Mouse (Mus musculus): ENCODE measurements around the gene Borcs8.

Borcs8 gene

GRCm38 (mm10) chr8:70134086-70134485 is 5.2 kb upstream of the Borcs8 start:
- DNase-seq (ENCODE audit: low spot score), result no peak

GRCm38 (mm10) chr8:70134931-70135330 is 4.4 kb upstream of the Borcs8 start:
- no peak for DNase-seq (ENCODE audit: low spot score)

DNA sequence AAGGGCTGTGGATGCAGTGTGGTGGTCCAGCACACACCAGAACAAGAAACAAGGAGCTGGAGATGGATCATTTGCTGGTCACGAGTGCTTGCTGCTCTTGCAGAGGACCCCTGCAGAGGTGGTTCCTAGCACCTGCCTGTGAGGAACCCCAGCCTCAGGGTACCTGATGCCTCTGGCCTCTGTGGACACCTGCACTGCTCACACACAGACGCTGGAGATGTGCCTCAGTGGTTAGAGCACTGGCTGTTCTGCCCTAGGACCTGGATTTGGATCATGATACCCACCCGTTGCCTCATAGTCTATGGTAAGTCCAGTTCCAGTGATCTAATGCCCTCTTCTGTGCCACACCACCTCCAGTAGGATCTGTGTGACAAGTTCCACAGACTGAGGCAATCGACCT is 2.7 kb upstream of the Borcs8 start:
- no peak for DNase-seq (ENCODE audit: low spot score)

- DNase-seq (ENCODE audit: low spot score), result no peak
These were observed 1.4 kb upstream of the Borcs8 start for GRCm38 (mm10) chr8:70137890-70138289.

DNA sequence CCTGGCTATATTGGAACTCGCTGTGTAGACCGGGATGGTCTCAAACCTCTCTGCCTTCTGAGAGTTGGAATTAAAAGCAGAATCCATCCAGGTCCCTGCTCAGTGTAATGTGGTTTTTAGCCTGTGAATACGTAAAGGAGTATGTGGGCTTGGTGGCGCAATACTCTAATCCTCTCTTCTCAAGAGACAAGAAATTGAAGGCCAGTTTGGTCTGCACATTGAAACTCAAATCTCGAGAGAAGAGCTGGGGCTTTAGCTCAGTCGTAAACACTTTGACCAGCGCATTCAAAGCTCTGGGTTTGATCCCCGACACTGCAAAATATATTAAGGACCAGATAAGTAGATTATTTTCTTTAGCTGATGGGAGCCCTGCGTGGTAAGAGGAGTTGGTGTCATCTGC is 682 bp downstream of the Borcs8 start:
- no peak for DNase-seq (ENCODE audit: low spot score)

DNA sequence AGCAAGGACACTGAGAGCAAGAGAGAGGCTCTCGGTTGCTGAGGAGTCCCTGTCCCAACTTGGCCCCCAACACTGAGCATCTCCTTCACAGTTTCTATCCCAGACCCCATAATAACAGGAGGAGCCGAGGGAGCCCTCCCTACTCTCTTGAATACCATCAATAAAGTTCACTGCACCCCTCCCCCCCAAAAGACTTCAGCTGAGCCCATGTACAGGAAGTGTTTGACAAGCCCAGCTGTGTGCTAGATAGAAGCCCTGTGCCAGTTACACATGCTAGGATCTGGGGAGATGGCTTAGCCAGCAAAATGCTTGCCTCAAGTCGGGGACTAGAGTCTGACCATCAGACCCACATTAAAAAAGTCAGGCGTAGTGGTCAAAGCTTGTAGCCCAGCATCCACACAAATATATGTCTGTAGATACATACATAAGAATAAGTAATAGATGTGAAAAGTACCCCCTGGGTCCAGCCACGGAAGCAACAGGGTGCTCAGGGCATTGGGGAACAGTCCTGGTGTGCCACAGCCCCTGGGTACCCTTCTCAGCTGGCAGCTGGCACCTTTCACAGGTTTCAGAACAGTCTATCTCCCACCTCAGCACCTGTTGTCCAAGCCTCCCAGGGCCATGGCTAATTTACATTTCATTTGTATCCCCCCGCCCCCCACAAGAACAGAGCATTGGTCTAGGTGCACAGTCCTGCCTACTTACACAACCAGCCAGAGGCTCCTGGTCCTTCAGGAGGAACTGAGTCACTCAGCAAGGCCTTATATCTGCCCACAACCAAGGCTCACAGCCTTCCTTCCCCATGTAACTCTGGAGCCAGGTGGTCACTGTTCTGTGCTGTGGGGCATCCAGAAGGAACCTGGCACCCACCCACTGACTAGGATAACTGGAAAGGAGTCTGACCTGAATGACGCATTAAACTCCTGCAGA is 8.6 kb downstream of the Borcs8 start:
- no peak for DNase-seq (ENCODE audit: low spot score)

- no peak for DNase-seq (ENCODE audit: low spot score)
These were observed 10.9 kb downstream of the Borcs8 start for GRCm38 (mm10) chr8:70150158-70150557.

DNA sequence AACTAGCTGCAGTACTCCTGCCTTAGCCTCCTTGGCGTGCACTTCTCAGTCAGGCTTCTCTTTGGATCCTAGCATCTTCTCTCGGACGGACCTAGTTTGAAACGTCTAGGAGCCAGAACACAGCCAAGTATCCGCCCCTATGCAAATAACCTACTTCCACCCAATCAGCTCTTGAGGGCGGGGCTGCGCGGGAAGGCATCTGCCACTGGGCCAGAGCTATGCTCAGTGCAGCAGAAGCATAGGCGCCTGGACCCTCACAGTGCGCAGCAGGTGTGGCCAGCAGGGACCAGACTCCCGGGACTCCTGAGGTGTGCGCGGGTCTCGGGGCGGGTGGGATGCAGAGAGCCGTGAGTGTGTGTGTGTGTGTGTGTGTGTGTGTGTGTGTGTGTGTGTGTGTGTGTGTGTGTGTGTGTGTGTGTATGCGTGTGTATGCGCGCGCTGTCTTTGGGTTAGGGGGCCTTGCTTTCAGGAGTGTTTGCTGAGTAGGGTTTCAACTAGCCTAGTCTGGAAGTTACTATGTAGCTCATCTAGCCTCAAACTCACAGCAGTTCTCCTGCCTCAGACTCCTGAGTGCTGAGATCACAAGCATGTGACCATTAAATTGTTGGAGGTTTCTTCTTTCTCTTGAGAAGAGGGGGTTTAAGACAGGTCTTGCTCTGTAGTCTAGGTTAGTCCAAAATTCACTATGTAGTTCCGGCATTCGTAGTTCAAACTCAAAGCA is 13.4 kb downstream of the Borcs8 start:
- peak; percentile 90 for DNase-seq (ENCODE audit: low spot score)

GRCm38 (mm10) chr8:70157240-70157800 is 18.0 kb downstream of the Borcs8 start:
- no peak for DNase-seq (ENCODE audit: low spot score)

GRCm38 (mm10) chr8:70158069-70158853 is 19.0 kb downstream of the Borcs8 start:
- DNase-seq (ENCODE audit: low spot score), result peak; percentile 87

DNA sequence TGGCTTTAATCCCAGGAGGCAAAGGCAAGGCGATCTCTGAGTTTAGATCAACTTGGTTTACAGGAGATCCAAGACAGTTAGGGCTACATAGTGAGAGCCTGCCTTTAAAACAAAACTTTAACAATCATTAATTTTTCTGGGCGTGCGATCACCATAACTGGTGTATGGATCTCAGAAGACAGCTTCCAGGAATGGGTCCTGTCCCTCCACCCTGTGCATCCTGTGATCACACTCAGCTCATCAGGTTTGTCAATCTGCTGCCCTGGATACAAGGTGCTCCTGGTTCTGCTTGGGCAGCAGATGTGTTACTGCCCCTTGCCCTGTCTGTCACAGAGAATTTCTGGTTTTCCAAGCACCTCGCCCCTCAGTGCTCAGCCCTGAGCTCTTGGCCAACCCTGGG is 19.9 kb downstream of the Borcs8 start:
- DNase-seq (ENCODE audit: low spot score), result no peak

DNA sequence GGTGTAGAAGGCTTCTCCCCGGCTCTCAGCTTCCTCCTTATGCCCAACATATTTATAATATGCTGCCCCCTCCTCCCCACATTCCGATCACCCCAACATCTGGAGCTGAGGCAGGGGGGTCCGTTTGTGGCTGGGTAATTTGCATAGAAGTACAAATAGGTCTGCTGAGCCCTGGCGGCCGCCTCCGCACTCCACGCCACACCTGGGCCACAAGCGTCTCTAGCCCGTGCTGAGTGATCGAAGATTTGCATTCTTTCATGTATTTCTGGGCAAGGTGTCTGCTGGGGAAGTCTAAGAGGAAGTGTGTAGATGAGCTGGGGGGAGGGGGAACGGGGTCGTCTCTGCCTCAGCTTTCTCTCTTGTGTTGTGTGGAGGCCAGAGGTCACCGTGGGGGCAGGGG is 20.7 kb downstream of the Borcs8 start:
- no peak for DNase-seq (ENCODE audit: low spot score)

DNA sequence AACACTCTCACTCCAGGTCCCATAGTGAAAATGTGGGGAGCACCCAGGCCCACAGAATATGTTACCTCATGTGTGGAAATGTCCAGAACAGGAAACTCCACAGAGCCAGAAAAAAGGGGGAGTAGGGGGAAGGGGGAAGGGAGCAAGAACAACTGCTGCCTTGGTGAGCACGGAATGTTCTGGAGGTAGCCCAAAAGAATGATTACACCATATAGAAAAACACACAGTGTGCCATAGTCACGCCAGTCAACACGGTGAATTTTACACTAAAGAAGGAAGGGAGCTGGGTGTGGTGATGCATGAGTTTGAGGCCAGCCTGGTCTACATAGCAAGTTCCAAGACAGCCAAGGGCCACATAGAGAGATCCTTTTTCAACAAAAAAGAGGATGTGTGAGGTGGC is 24.0 kb downstream of the Borcs8 start:
- no peak for DNase-seq (ENCODE audit: low spot score)

DNA sequence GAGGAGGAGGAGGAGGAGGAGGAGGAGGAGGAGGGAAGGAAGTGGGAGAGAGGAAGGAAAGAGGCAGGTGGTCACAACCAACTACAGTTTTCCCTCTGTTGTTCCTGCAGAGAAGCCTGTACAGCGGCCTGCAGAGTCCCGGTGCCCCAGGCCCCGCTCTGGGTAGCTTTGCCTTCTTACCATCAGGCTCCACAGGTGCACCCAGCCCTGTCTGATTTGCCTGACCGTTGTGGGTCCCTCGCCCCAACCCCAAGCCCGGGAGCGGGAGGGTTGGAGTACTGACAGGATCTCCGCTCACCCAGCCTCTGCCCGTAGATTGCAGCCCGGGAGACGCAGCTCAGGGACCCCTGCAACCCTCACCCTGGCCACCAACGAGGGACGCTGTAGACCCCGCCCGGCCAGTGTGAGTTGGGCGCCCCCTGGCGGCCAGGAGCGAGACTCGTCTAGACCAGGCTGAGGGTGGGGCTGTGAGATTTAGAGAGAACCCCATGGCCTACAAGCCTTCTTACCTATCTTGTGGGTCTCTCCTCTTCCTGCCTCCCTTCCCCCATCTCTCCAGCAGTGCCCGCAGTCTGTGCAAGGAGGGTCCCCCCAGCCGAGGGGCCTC is 27.3 kb downstream of the Borcs8 start:
- DNase-seq (ENCODE audit: low spot score), result peak; percentile 90

DNA sequence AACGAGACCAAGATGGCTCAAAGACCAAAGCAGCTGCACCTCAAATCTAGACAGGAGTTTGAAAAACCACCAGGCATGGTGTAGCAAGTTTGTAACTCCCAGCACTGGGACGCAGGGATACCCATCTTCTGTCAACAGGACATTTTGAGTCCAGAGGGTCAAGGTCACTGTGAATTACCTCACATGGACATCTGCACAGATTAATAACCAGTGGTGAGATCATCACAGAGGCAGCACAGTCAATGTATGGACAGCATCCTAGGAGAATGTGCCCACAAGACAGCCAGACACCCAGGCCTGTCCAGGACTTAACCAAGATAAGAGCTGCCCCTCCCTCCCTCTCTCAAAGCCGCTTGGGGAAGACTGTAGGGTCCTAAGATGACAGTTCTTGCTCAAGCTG is 30.8 kb downstream of the Borcs8 start:
- DNase-seq (ENCODE audit: low spot score), result no peak

- no peak for DNase-seq (ENCODE audit: low spot score)
These were observed 31.4 kb downstream of the Borcs8 start for GRCm38 (mm10) chr8:70170748-70171147.

DNA sequence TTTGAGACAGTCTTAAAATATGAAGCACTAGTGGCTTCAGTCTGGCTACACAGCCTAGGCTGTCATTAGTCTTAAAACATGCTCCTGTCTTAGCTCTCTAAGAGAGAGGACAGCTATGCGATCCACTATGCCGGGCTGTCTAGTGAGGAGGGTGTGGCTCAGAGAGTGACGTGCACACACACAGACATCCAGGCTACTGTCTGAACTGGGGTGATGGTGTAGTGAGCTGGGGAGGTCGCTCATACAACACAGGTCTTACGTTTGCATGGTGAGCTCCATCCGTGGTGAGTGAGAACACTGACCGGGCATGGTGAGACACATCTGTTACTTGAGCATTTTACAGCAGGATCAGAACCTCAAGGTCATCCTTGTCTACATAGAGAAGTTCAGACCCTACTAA is 31.9 kb downstream of the Borcs8 start:
- no peak for DNase-seq (ENCODE audit: low spot score)

DNA sequence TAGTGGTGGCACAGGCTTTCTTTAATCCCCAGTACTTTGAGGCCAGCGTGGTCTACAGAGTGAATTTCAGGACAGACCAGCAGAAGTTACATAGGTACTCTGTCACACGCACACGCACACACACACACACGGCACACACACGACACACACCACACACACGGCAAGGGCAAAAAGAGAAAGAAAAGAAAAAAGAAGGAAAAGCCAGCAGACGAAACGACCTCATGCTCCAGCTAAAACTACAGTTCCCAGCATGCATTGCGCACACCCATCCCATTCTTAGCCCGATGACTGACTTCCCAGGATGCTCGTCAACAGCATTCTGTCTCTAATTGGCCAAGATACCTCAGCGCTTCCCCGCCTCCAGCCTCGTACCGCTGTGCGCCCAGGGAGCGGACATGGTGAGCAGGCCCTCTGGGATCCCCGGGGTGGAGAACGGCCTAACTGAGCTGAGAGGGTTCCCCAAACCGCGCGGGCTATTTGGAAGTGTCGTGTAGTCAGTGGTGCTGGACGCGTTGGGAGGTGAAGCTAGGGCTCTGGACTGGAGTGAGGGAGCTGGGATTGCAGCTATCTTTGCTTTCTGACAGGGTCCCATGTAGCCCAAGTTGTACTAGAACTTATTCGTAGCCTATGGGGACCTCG is 32.9 kb downstream of the Borcs8 start, which contains the start of gene Tmem161a:
TSS of gene Tmem161a (plus strand) at position 314 of the 639 bp plus-strand sequence.
- peak; percentile 97 for DNase-seq (ENCODE audit: low spot score)

GRCm38 (mm10) chr8:70173320-70173719 is 34.0 kb downstream of the Borcs8 start:
- DNase-seq (ENCODE audit: low spot score), result no peak

- no peak for DNase-seq (ENCODE audit: low spot score)
These were observed 34.8 kb downstream of the Borcs8 start for GRCm38 (mm10) chr8:70174079-70174478.

DNA sequence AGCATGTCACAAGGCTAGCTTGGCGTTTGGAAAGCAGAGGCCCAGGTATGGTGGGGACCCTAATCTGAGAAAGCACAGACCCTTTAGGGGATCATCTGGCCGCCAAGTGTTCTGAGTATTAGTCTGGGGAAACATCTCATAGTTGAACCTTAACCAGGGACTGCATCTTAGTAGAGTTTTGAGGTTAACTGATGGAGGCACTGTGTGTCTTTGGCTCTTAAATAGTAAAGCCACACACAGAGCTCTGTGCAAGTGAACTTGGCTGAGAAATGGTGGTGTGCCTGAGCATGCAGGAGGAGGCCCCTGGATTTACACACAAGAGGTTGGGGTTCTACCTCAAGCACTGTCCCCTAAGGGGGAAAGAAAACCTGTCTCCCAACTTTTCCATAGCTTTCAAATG is 38.9 kb downstream of the Borcs8 start:
- DNase-seq (ENCODE audit: low spot score), result no peak
